Mouse (Mus musculus) erythroblast, embryonic 14.5 days (primary cell): ENCODE measurements around the gene Spred1. TPM values are rescaled to one million over a fixed set of nuclear protein-coding genes. Genes with fewer than 3 reads are reported as not detected.

ENCODE experiments used
- H3K27me3 ChIP-seq: 2 replicates; pipeline ENCODE4 v1.6.1; 2012; ENCODE audit warnings: inconsistent platforms; ENCODE audit not compliant: control insufficient read depth
- H3K36me3 ChIP-seq: 2 replicates; pipeline ENCODE4 v1.6.1; 2012; ENCODE audit warnings: mild to moderate bottlenecking, inconsistent platforms; ENCODE audit not compliant: control insufficient read depth
- H3K4me1 ChIP-seq: 2 replicates; pipeline ENCODE4 v1.6.1; 2012; ENCODE audit warnings: inconsistent platforms; ENCODE audit not compliant: control insufficient read depth
- H3K4me3 ChIP-seq: replicated peaks from 2 replicates; pipeline ENCODE3; 2012; ENCODE audit warnings: moderate library complexity, mild to moderate bottlenecking, inconsistent platforms
- H3K9me3 ChIP-seq: 2 replicates; pipeline ENCODE4 v1.6.1; 2012; ENCODE audit warnings: low read length, inconsistent platforms, mixed read lengths; ENCODE audit not compliant: control insufficient read depth
- GATA1 ChIP-seq: IDR thresholded peaks from 2 replicates; pipeline ENCODE4 v1.6.1; 2012; ENCODE audit warnings: low read length, inconsistent platforms, mixed read lengths
- TAL1 ChIP-seq: IDR thresholded peaks from 3 replicates; pipeline ENCODE4 v1.6.1; 2012; ENCODE audit warnings: low read length, inconsistent platforms, mixed read lengths
- polyA plus RNA-seq: library from polyadenylated mRNA; stranded (reverse); fragments of >175 nt; gene quantifications from 2 replicates; pipeline ENCODE4 v1.2.3, GENCODE M21; 2012

Gene Spred1
- 0.02 TPM in 2 replicates for polyA plus RNA-seq

DNA sequence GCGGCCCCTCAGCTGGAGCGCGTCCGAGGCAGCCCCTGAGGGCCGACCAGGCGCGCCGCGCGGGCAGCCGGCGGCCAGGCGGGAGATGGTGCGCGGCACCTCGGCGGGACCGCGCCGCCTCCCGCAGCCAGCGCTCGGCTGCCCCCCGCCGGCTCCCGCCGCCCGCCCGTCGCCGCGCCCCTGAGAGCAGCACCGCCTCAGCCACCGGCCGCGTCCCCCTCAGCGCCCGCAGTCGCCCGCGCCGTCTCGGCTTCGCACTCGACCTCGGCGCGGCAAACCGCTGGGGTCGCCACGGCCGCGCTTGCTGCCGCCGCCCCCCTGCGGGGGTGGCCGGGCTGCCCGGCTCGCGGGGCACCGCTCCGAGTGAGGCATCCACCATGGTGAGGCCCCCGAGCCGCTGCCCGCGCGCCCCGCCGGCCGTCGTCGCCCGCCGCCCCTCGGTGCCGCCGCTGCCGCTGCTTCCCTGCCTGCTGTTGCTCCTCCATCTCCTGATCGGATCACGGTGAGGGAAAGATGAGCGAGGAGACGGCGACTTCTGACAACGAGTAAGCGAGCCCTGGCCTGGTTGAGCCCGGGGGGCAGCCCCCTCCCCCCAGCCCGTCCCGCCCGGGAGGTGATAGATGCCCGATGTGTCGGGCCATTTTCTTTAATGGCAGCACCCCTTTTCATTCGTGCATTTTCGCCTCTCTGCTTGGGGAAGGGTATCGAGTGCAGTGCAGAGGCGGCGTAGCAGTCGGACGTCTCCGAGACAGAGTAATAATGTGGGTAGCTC is at the start of gene Spred1:
Gene Spred1 (plus strand): TSS at position 163 of the 772 bp plus-strand sequence.
- Histone ChIP-seq H3K4me3 (peak within 1 kb of the TSS; percentile 73), H3K27me3 (peaks cover 21% of the 10 kb centered on the region), H3K4me1 (peaks cover 39% of the 10 kb centered on the region), H3K36me3 (no peaks in the 10 kb centered on the region), H3K9me3 (no peaks in the 10 kb centered on the region)
- TF ChIP-seq GATA1 (no peak), TAL1 (no peak)

DNA sequence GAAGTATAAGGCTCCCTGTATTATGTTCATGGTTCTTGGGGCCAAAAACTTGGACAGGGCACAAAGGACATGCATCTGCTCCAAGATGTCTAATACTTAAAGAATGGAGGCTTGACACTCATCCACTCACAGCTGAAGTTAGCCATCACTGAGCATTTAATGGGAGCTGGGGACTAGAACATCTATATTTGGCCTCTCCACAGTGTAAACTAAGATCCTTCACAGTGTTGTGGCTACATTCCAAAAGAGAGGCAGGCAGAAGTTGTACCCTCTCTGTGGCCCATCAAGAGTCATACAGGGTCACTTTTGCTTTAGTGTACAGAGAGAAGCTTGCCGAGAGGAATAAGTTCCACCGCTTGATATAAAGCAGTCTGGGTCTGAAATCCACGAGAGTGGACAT is 49.6 kb upstream of the Spred1 start:
- H3K4me1 ChIP-seq: no peaks in the 10 kb centered on the region
- no peak overlapping the region for H3K4me3 ChIP-seq
- no peaks in the 10 kb centered on the region for H3K36me3 ChIP-seq
- H3K27me3 ChIP-seq: no peaks in the 10 kb centered on the region
- TF ChIP-seq GATA1: no peak
- TF ChIP-seq TAL1: no peak
- H3K9me3 ChIP-seq: no peaks in the 10 kb centered on the region

DNA sequence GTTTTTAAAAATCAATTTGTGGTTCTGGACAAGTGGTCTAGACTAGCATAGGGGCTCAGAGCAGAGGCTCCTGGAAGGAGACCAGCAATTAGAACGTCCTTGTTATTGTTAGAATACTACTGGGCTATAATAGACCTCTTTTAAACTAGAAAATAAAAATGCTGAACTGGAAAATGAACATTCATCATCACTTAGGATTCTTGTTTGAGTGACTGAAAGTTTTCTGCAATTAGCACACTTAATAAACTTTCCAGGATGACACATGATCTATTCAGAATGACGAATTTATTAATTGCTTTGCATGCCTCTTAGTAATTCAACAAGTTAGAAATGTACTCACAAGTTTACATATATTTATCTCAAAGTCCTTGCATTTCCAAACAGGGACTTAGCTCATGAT is 42.5 kb upstream of the Spred1 start:
- no peaks in the 10 kb centered on the region for H3K27me3 ChIP-seq
- no peaks in the 10 kb centered on the region for H3K9me3 ChIP-seq
- no peaks in the 10 kb centered on the region for H3K4me1 ChIP-seq
- H3K36me3 ChIP-seq: no peaks in the 10 kb centered on the region
- no peak for TF ChIP-seq GATA1
- no peak for TF ChIP-seq TAL1
- no peak overlapping the region for H3K4me3 ChIP-seq

GRCm38 (mm10) chr2:117079621-117080020 is 41.6 kb upstream of the Spred1 start:
- H3K9me3 ChIP-seq: no peaks in the 10 kb centered on the region
- no peak for TF ChIP-seq TAL1
- TF ChIP-seq GATA1: no peak
- H3K36me3 ChIP-seq: no peaks in the 10 kb centered on the region
- no peaks in the 10 kb centered on the region for H3K4me1 ChIP-seq
- H3K27me3 ChIP-seq: no peaks in the 10 kb centered on the region
- no peak overlapping the region for H3K4me3 ChIP-seq

DNA sequence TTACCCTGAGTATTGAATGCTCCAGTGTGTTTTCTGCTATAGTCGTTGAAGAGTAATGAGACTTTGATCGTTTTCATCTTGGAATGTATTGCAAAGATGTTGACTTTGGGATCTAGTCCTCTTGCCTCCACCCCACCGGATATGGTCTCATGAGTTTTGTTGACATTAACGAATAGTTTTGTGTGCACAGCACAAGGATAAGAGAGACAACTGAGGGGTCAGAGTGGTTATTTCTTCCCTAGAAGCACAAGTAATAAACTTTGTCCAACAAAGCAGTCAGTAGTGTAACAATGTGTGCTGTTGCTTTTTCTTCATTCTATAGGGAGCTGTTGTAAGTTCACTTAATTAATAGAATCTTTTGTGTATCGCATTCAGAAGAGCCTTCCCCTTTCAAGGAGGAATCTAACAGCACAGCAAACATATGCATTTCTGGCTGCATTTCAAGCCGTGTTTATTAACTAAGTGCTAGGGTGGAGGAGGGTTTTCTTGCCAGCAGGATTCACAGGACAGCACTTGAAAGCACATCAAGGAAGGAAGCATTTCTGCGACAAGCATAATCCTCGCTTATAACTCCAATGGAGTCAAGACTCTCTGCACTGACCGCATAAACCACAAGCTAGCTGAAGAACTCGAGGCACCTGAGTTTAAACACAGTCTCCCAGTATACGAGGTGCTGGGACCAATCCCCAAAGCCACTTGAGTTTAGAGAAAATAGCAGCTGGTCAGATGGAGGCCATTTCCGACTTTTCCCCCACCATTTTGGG is 35.0 kb upstream of the Spred1 start:
- TF ChIP-seq GATA1: no peak
- TF ChIP-seq TAL1: no peak
- H3K4me3 ChIP-seq: no peak overlapping the region
- no peaks in the 10 kb centered on the region for H3K36me3 ChIP-seq
- no peaks in the 10 kb centered on the region for H3K9me3 ChIP-seq
- no peaks in the 10 kb centered on the region for H3K27me3 ChIP-seq
- no peaks in the 10 kb centered on the region for H3K4me1 ChIP-seq

- Histone ChIP-seq H3K4me3 (no peak overlapping the region), H3K4me1 (no peaks in the 10 kb centered on the region), H3K36me3 (no peaks in the 10 kb centered on the region), H3K9me3 (no peaks in the 10 kb centered on the region), H3K27me3 (no peaks in the 10 kb centered on the region)
- TF ChIP-seq TAL1: no peak
- no peak for TF ChIP-seq GATA1
Observed at GRCm38 (mm10) chr2:117086766-117087457, 34.3 kb upstream of the Spred1 start.

GRCm38 (mm10) chr2:117087458-117087820 is 33.7 kb upstream of the Spred1 start:
- Histone ChIP-seq H3K36me3 (no peaks in the 10 kb centered on the region), H3K4me3 (no peak overlapping the region), H3K4me1 (no peaks in the 10 kb centered on the region), H3K9me3 (no peaks in the 10 kb centered on the region), H3K27me3 (no peaks in the 10 kb centered on the region)
- no peak for TF ChIP-seq GATA1

GRCm38 (mm10) chr2:117089482-117089881 is 31.7 kb upstream of the Spred1 start:
- Histone ChIP-seq H3K36me3 (no peaks in the 10 kb centered on the region), H3K4me3 (no peak overlapping the region), H3K4me1 (no peaks in the 10 kb centered on the region)

GRCm38 (mm10) chr2:117090061-117090460 is 31.1 kb upstream of the Spred1 start:
- no peaks in the 10 kb centered on the region for H3K9me3 ChIP-seq
- TF ChIP-seq GATA1: no peak
- no peak for TF ChIP-seq TAL1
- no peaks in the 10 kb centered on the region for H3K27me3 ChIP-seq
- no peaks in the 10 kb centered on the region for H3K36me3 ChIP-seq
- no peaks in the 10 kb centered on the region for H3K4me1 ChIP-seq
- H3K4me3 ChIP-seq: no peak overlapping the region

More at GRCm38 (mm10) chr2:117089482-117089881, 31.7 kb upstream of the Spred1 start:
- TF ChIP-seq TAL1 (no peak), GATA1 (no peak)
- Histone ChIP-seq H3K9me3 (no peaks in the 10 kb centered on the region), H3K27me3 (no peaks in the 10 kb centered on the region)
